Mouse (Mus musculus) neural tube, embryonic 12.5 days (tissue): ENCODE data around the gene G6pc3. TPM values are rescaled to one million over a fixed set of nuclear protein-coding genes. Genes with fewer than 3 reads are reported as not detected.

Experiments used
- ATAC-seq: fragments of 200-750 bp; cut with Nextera tagmentation; 2 replicates; pipeline ENCODE4 v1.8.0; 2017; ENCODE audit warnings: low read depth, mild to moderate bottlenecking, moderate TSS enrichment, moderate library complexity; ENCODE audit not compliant: low FRiP score
- H3K27ac ChIP-seq: fragments of 300-500 bp; sonication (generic); 2 replicates; pipeline ENCODE4 v1.5.1; 2016
- H3K27me3 ChIP-seq: fragments of 300-500 bp; sonication (generic); replicated peaks from 2 replicates; pipeline ENCODE4 v1.6.1; 2016; ENCODE audit warnings: mild to moderate bottlenecking
- H3K36me3 ChIP-seq: fragments of 300-500 bp; sonication (generic); 2 replicates; pipeline ENCODE4 v1.6.1; 2016; ENCODE audit warnings: mild to moderate bottlenecking
- H3K4me1 ChIP-seq: fragments of 300-500 bp; sonication (generic); 2 replicates; pipeline ENCODE4 v1.6.1; 2016
- H3K4me2 ChIP-seq: fragments of 300-500 bp; sonication (generic); replicated peaks from 2 replicates; pipeline ENCODE4 v1.6.1; 2016; ENCODE audit warnings: mild to moderate bottlenecking
- H3K4me3 ChIP-seq: fragments of 300-500 bp; sonication (generic); 2 replicates; pipeline ENCODE4 v1.5.1; 2016
- H3K9ac ChIP-seq: fragments of 300-500 bp; sonication (generic); 2 replicates; pipeline ENCODE4 v1.6.1; 2016; ENCODE audit warnings: mild to moderate bottlenecking
- H3K9me3 ChIP-seq: fragments of 300-500 bp; sonication (generic); 2 replicates; pipeline ENCODE4 v1.6.1; 2016; ENCODE audit warnings: mild to moderate bottlenecking
- WGBS: fragments of 180-500 bp; shearing (Covaris S2); methylation state at CpG from one replicate; pipeline ENCODE4 v1.1.7; 2016; 5-methylcytosine and 5-hydroxymethylcytosine counted together
- microRNA-seq: library from miRNA; unstranded; fragments of <30 nt; microRNA quantifications from one replicate; pipeline ENCODE4, GENCODE M21; 2017
- polyA plus RNA-seq: library from polyadenylated mRNA; unstranded; fragments of >200 nt; fragmentation: Nextera tagmentation; extraction: Ambion mirVana; gene quantifications from 2 replicates; pipeline ENCODE4 v1.2.1, GENCODE M21; 2016

Gene G6pc3
- polyA plus RNA-seq, 1 experiment from 2014 or later: 30.8 TPM

DNA sequence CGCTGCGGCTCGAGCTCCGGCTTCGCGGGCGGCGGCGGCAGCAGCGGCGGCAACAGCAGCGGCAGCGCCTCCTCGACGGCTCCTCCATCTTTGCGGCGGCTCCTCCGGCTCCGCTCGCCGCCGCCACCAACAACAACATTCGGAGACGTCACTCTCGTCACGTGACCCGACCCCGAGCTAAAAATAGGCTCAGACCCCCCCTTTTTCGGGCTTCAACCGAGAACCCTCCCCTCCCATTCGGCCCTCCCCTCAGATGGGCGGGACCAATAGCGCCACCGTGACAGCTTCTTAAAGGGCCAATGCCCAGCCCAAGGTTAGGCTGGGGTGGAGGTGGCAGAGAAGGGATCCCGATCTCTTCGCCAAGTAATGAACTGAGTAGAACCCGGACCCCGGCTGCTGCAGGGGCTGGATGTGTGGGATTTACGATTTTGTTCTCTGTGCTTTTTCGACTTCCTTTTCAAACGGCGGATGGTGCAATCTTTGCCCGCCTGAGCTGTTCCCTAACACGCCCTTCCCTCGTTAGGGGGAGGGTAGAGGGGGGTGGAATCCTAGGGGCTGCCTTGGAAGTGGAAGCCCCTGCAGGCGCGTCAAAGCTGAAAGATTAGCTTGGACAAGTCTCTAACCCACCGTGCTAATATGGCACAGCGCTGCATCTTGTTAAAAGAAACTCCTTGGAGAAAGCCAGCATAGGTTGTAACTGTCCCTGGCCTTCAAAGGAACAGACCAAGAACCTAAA, 40.8 kb downstream of the G6pc3 start, which contains the start of gene Hdac5:
Hdac5 (minus strand) TSS at position 161 of the 736 bp plus-strand sequence.
- under 1% methylated on average over 48 of the region's 49 CpGs for WGBS
- Histone ChIP-seq H3K4me2 (peak within 1 kb of the TSS; percentile 87), H3K27ac (peak within 1 kb of the TSS; percentile 89), H3K9ac (peak within 1 kb of the TSS; percentile 92), H3K27me3 (no peaks in the 10 kb centered on the region), H3K9me3 (no peaks in the 10 kb centered on the region), H3K4me3 (peak within 1 kb of the TSS; percentile 93), H3K4me1 (peaks cover 44% of the 10 kb centered on the region), H3K36me3 (0 out of 2 replicates have a peak, but pooled peaks cover under 1% of the 10 kb centered on the region)
- peak; percentile 75 for ATAC-seq

DNA sequence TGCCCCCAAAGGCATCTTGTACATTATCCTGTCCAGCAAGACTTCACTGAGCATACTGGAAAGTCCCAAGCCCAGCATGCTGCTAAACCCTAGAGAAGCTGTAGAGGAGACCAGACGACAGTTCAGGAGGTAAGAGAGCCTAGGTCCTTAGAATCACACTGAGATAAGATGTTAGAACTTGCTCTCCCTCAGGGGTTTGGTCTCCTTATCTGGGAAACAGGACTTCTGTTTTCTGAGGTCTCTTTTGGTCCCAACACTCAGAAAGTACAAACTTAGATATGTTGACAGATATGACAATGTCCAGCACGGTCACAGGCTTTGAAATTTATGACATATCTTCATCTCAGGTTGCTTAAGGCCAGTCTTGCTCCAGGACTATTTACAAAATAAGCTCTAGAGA, 46.6 kb downstream of the G6pc3 start:
- 74% methylated on average over 2 of the region's 2 CpGs for WGBS
- no peaks in the 10 kb centered on the region for H3K27me3 ChIP-seq
- ATAC-seq: no peak
- H3K4me3 ChIP-seq: no peak overlapping the region
- no peaks in the 10 kb centered on the region for H3K4me1 ChIP-seq
- no peak overlapping the region for H3K4me2 ChIP-seq
- no peak overlapping the region for H3K9ac ChIP-seq
- no peaks in the 10 kb centered on the region for H3K9me3 ChIP-seq
- H3K36me3 ChIP-seq: no peaks in the 10 kb centered on the region
- H3K27ac ChIP-seq: no peak overlapping the region

DNA sequence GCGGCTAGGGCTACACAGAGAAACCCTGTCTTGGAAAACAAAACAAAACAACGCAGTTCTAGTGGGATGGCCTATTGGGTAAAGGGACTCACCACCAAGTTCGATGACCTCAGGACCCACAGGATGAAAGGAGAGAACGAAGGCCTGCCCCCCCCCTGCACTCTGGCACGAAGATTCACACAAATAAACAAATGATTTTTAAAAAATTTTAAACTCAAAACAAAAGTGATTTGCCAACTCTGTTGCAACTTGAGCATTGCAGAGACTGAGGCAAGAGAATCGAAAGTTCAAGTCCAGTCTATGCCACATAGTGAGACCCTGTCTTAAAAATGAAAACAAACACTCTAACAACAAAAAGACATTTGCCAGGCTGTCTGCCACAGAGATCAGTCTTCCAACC, 51.2 kb downstream of the G6pc3 start:
- no peaks in the 10 kb centered on the region for H3K36me3 ChIP-seq
- H3K4me3 ChIP-seq: no peak overlapping the region
- 85% methylated on average over 6 of the region's 6 CpGs for WGBS
- H3K9me3 ChIP-seq: no peaks in the 10 kb centered on the region
- ATAC-seq: no peak
- no peak overlapping the region for H3K9ac ChIP-seq
- H3K27me3 ChIP-seq: no peaks in the 10 kb centered on the region
- H3K4me2 ChIP-seq: no peak overlapping the region
- H3K4me1 ChIP-seq: peaks cover 13% of the 10 kb centered on the region; the same call in 1 of the 2 replicates
- no peak overlapping the region for H3K27ac ChIP-seq

DNA sequence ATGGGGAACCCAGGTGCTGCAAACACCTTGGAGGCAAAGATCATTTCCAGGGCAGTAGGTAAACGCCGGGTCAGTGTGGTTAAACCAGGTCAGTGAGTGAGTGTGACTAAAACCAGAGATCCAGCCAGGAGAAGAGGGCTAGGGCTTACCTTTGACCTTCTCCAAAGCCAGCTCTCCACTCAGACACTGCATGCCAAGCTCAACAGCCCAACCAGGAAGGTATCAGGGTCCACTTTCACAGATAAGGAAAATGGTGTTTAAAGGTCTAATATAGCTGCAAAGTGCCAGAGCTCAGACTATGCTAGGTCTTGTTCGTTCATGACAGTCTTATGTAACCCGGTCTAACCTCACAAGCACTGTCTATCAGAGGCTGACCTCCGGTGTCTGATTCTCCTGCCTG, 51.8 kb downstream of the G6pc3 start:
- no peak overlapping the region for H3K4me2 ChIP-seq
- H3K4me3 ChIP-seq: no peak overlapping the region
- peaks cover 17% of the 10 kb centered on the region; the same call in 1 of the 2 replicates for H3K4me1 ChIP-seq
- H3K9me3 ChIP-seq: no peaks in the 10 kb centered on the region
- H3K27ac ChIP-seq: no peak overlapping the region
- no peaks in the 10 kb centered on the region for H3K36me3 ChIP-seq
- no peak overlapping the region for H3K9ac ChIP-seq
- 85% methylated on average over 5 of the region's 5 CpGs for WGBS
- no peaks in the 10 kb centered on the region for H3K27me3 ChIP-seq
- no peak for ATAC-seq

DNA sequence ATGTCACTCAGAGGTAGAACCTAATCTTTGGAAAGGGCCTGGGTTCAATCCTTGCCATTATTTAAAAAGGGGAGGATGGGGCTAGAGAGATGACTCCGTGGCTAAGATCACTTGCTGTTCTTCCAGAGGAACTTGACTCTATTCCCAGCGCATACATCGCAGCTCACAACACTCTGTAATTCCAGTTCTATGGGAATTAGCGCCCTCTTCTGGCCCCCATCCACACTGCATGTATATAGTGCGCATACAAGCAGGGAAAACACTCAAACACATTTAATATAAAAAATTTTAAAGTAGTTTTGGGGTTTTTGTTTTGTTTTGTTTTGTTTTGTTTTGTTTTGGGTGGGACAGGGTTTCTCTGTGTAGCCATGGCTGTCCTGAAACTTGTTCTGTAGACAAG, 52.5 kb downstream of the G6pc3 start:
- WGBS: 55% methylated on average over 5 of the region's 5 CpGs
- ATAC-seq: no peak
- Histone ChIP-seq H3K9ac (no peak overlapping the region), H3K36me3 (no peaks in the 10 kb centered on the region), H3K4me1 (peaks cover 17% of the 10 kb centered on the region; the same call in 1 of the 2 replicates), H3K27me3 (no peaks in the 10 kb centered on the region), H3K27ac (no peak overlapping the region), H3K4me3 (no peak overlapping the region), H3K9me3 (no peaks in the 10 kb centered on the region), H3K4me2 (no peak overlapping the region)

Small RNA genes within 50 kb of the gene (microRNA-seq; reads per million reads assigned to microRNA genes)
- 2.0 reads per million for gene Mir8101

Other genes with a start within 250 kb of the G6pc3 start
- gene Sost, start 222.6 kb upstream of the G6pc3 start, polyA plus RNA-seq: 0.20 and 0.22 TPM in 2 replicates
- not detected in 2 replicates for gene Cfap97d1, start 205.3 kb upstream of the G6pc3 start, polyA plus RNA-seq
- 13.0 and 15.6 TPM in 2 replicates for gene Dusp3, start 202.6 kb upstream of the G6pc3 start, polyA plus RNA-seq
- 45.2 and 47.2 TPM in 2 replicates for gene Mpp3, start 161.2 kb upstream of the G6pc3 start, polyA plus RNA-seq
- gene Cd300lg, start 148.1 kb upstream of the G6pc3 start, polyA plus RNA-seq: 0.46 and 0.49 TPM in 2 replicates
- 23.9 and 25.4 TPM in 2 replicates for gene Mpp2, start 101.1 kb upstream of the G6pc3 start, polyA plus RNA-seq
- not detected in 2 replicates for gene Ppy, start 88.3 kb upstream of the G6pc3 start, polyA plus RNA-seq
- 1.1 TPM in 1 of 2 replicates, not detected in the other for gene Pyy, start 81.8 kb upstream of the G6pc3 start, polyA plus RNA-seq
- not detected in 2 replicates for gene Nags, start 44.1 kb upstream of the G6pc3 start, polyA plus RNA-seq
- gene Tmem101, start 33.2 kb upstream of the G6pc3 start, polyA plus RNA-seq: 35.3 and 37.3 TPM in 2 replicates
- 87.0 and 112 TPM in 2 replicates for gene Lsm12, start 4.3 kb upstream of the G6pc3 start, polyA plus RNA-seq
- gene Hdac5, start 40.5 kb downstream of the G6pc3 start, polyA plus RNA-seq: 104 and 106 TPM in 2 replicates
- gene BC030867, start 59.3 kb downstream of the G6pc3 start, polyA plus RNA-seq: 10.0 and 11.6 TPM in 2 replicates
- not detected in 2 replicates for gene Asb16, start 79.1 kb downstream of the G6pc3 start, polyA plus RNA-seq
- gene Tmub2, start 95.3 kb downstream of the G6pc3 start, polyA plus RNA-seq: 71.3 and 75.6 TPM in 2 replicates
- 27.5 and 27.6 TPM in 2 replicates for gene Atxn7l3, start 107.0 kb downstream of the G6pc3 start, polyA plus RNA-seq
- 98.7 and 101 TPM in 2 replicates for gene Ubtf, start 130.1 kb downstream of the G6pc3 start, polyA plus RNA-seq
- gene Slc4a1, start 176.6 kb downstream of the G6pc3 start, polyA plus RNA-seq: 18.8 and 23.6 TPM in 2 replicates
- gene Rundc3a, start 203.8 kb downstream of the G6pc3 start, polyA plus RNA-seq: 152 and 171 TPM in 2 replicates
- gene Slc25a39, start 218.3 kb downstream of the G6pc3 start, polyA plus RNA-seq: 148 and 162 TPM in 2 replicates
- gene Grn, start 240.7 kb downstream of the G6pc3 start, polyA plus RNA-seq: 75.2 and 86.1 TPM in 2 replicates